Mouse (Mus musculus) cerebellum, adult 2 months (tissue): ENCODE measurements around the gene Dmpk.

ENCODE experiments used
- CTCF ChIP-seq: fragments of 200-500 bp; IDR thresholded peaks from 2 replicates; pipeline ENCODE4 v1.5.1; 2011; ENCODE audit warnings: low read depth, mild to moderate bottlenecking, control low read depth, low read length, moderate library complexity, borderline replicate concordance; ENCODE audit not compliant: insufficient read depth
- POLR2A ChIP-seq: fragments of 200-500 bp; IDR thresholded peaks from 2 replicates; pipeline ENCODE4 v1.6.1; 2011; ENCODE audit warnings: low read length, control low read depth, borderline replicate concordance; ENCODE audit not compliant: insufficient read depth

DNA sequence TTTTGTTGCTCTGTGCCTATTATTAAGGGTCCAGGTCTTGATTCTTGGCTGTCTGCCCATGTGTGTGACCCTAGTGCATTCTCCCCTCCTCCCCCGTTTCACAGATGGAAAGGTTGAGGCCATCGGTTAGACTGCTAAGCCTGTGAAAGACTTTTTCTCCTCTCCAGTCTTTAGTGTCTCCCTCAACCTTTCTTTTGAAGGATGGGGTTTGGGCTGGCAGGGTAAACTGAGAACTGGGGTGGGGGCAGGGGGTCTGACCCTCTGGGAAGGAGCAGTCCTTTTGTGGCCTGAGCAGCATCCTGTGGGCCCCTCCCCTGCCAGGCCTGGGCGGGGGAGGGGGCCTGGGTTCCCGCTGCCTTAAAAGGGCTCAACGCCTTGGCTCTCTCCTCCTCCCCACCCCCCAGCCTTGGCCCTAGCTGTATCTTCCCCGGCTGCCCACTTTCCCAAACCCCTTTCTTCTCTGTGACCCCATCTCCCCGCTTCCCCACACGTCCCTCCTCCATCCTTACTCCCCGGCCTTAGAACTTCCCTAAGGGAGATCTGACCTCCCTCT is 1.3 kb downstream of the Dmpk start:
- TF ChIP-seq POLR2A (no peak), CTCF (no peak)
